Mouse (Mus musculus) midbrain, postnatal 0 days (tissue): ENCODE results near the gene Ascc3. TPM values are rescaled to one million over a fixed set of nuclear protein-coding genes. Genes with fewer than 3 reads are reported as not detected.

Experiments
- ATAC-seq: fragments of 200-750 bp; cut with Nextera tagmentation; 2 replicates; pipeline ENCODE4 v1.8.0; 2017; ENCODE audit warnings: moderate number of reproducible peaks, mild to moderate bottlenecking, moderate TSS enrichment, moderate library complexity; ENCODE audit not compliant: low FRiP score
- DNase-seq: peaks from one replicate; pipeline ENCODE4 v3.0.0-alpha.2; 2015; ENCODE audit warnings: low spot score
- H3K27ac ChIP-seq: fragments of 300-500 bp; sonication (generic); 2 replicates; pipeline ENCODE4 v1.5.1; 2014; ENCODE audit warnings: low read depth, mild to moderate bottlenecking, low read length, mixed read lengths
- H3K27me3 ChIP-seq: fragments of 300-500 bp; sonication (generic); 2 replicates; pipeline ENCODE4 v1.6.1; 2014; ENCODE audit warnings: low read length, control low read depth, mixed read lengths; ENCODE audit not compliant: insufficient read depth
- H3K36me3 ChIP-seq: fragments of 300-500 bp; sonication (generic); 2 replicates; pipeline ENCODE4 v1.6.1; 2014; ENCODE audit warnings: low read length, control low read depth, mixed read lengths; ENCODE audit not compliant: insufficient read depth
- H3K4me1 ChIP-seq: fragments of 300-500 bp; sonication (generic); 2 replicates; pipeline ENCODE4 v1.6.1; 2014; ENCODE audit warnings: mild to moderate bottlenecking, control low read depth, antibody characterized with exemption, low read length, mixed read lengths; ENCODE audit not compliant: insufficient read depth
- H3K4me2 ChIP-seq: fragments of 300-500 bp; sonication (generic); 2 replicates; pipeline ENCODE4 v1.6.1; 2014; ENCODE audit warnings: low read depth, mild to moderate bottlenecking, low read length, mixed read lengths; ENCODE audit not compliant: poor library complexity, severe bottlenecking
- H3K4me3 ChIP-seq: fragments of 300-500 bp; sonication (generic); 2 replicates; pipeline ENCODE4 v1.5.1; 2014; ENCODE audit warnings: low read depth, mild to moderate bottlenecking, low read length, moderate library complexity
- H3K9ac ChIP-seq: fragments of 300-500 bp; sonication (generic); replicated peaks from 2 replicates; pipeline ENCODE4 v1.6.1; 2014; ENCODE audit warnings: mild to moderate bottlenecking, low read length, moderate library complexity, mixed read lengths; ENCODE audit not compliant: poor library complexity, severe bottlenecking
- H3K9me3 ChIP-seq: fragments of 300-500 bp; sonication (generic); 2 replicates; pipeline ENCODE4 v1.6.1; 2016; ENCODE audit warnings: low read length, control low read depth
- CTCF ChIP-seq: IDR thresholded peaks from 2 replicates; pipeline ENCODE4 v1.5.1; 2016; ENCODE audit warnings: antibody characterized with exemption, mild to moderate bottlenecking
- WGBS: fragments of 180-500 bp; shearing (Covaris S2); extraction: QIAGEN DNeasy Blood & Tissue Kit; methylation state at CpG from one replicate; pipeline ENCODE4 v1.1.7; 2014; 5-methylcytosine and 5-hydroxymethylcytosine counted together
- polyA plus RNA-seq: library from polyadenylated mRNA; unstranded; fragments of >200 nt; fragmentation: Nextera tagmentation; extraction: Ambion mirVana; gene quantifications from 2 replicates; pipeline ENCODE4 v1.2.1, GENCODE M21; 2015
- total RNA-seq: library from RNA; depleted of rRNA; stranded (reverse); fragments of >200 nt; gene quantifications from 2 replicates; pipeline ENCODE4 v1.2.3, GENCODE M21; 2014

Gene Ascc3
- total and polyA plus RNA-seq, 2 experiments from 2014 or later, result 14.2 to 25.7 TPM

DNA sequence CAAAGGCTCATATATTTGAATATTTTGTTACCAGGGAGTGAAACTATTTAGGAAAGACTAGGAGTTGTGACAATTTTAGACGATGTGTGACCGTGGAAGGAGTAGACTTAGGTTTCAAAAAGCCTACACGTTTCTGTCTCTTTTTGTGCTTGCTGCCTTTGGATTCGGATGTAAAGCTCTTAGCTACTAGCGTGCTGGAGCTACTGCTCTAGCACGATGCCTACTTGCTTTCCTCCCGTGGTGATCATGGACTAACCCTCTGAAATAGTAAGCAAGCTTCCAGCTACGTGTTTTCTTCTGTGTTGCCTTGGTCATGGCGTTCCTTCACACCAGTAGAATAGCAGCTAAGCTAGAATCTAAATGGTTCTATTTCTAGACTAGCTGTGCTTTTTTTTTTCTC is 21.4 kb downstream of the Ascc3 start:
- WGBS, result 97% methylated on average over 9 of the region's 9 CpGs
- no peak overlapping the region for H3K27ac ChIP-seq
- no peaks in the 10 kb centered on the region for H3K4me1 ChIP-seq
- H3K4me3 ChIP-seq, result no peak overlapping the region
- no peak for TF ChIP-seq CTCF
- peaks cover 6% of the 10 kb centered on the region; the same call in 1 of the 2 replicates for H3K36me3 ChIP-seq
- no peak overlapping the region for H3K9ac ChIP-seq
- DNase-seq (no peak), ATAC-seq (no peak)
- H3K27me3 ChIP-seq, result no peaks in the 10 kb centered on the region
- H3K9me3 ChIP-seq, result no peaks in the 10 kb centered on the region
- H3K4me2 ChIP-seq, result no peak overlapping the region

DNA sequence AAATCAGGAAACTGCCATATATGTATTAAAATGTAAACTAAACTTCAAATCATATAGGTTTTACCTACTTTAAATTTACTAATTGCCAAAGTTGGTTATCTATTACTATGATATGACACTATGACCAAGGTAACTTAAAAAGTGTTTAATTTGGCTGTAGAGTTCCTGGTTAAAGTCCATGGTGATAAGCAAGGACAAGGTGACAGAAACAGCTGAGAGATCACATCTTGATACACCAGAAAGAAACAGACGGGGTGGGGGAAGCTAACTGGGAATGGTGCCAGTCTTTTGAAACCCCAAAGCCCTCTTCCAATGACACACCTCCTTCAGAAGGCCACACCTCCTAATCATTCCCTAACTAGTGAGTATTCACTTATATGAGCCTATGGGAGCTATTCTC is 33.4 kb downstream of the Ascc3 start:
- Histone ChIP-seq H3K4me2 (no peak overlapping the region), H3K36me3 (no peaks in the 10 kb centered on the region), H3K9ac (no peak overlapping the region), H3K4me1 (no peaks in the 10 kb centered on the region), H3K9me3 (no peaks in the 10 kb centered on the region), H3K4me3 (no peak overlapping the region), H3K27me3 (no peaks in the 10 kb centered on the region), H3K27ac (no peak overlapping the region)
- 72% methylated on average over 1 of the region's 1 CpGs for WGBS
- ATAC-seq (no peak), DNase-seq (no peak)
- TF ChIP-seq CTCF, result no peak

GRCm38 (mm10) chr10:50639607-50640006 is 47.1 kb downstream of the Ascc3 start:
- WGBS, result 57% methylated on average over 1 of the region's 1 CpGs
- Histone ChIP-seq H3K27ac (no peak overlapping the region), H3K4me2 (no peak overlapping the region), H3K9ac (no peak overlapping the region), H3K36me3 (no peaks in the 10 kb centered on the region; the same call in 1 of the 2 replicates), H3K27me3 (no peaks in the 10 kb centered on the region), H3K4me1 (no peaks in the 10 kb centered on the region), H3K4me3 (no peak overlapping the region), H3K9me3 (no peaks in the 10 kb centered on the region)
- DNase-seq (no peak), ATAC-seq (no peak)
- no peak for TF ChIP-seq CTCF

- ATAC-seq, result no peak
- H3K4me2 ChIP-seq, result no peak overlapping the region
These were observed 58.1 kb downstream of the Ascc3 start for GRCm38 (mm10) chr10:50650612-50651011.

GRCm38 (mm10) chr10:50653551-50653950 is 61.1 kb downstream of the Ascc3 start:
- Histone ChIP-seq H3K27me3 (no peaks in the 10 kb centered on the region), H3K36me3 (0 out of 2 replicates have a peak, but pooled peaks cover 4% of the 10 kb centered on the region), H3K4me2 (no peak overlapping the region), H3K9me3 (no peaks in the 10 kb centered on the region), H3K4me3 (no peak overlapping the region), H3K9ac (no peak overlapping the region), H3K27ac (no peak overlapping the region), H3K4me1 (no peaks in the 10 kb centered on the region)
- 97% methylated on average over 3 of the region's 3 CpGs for WGBS
- DNase-seq (no peak), ATAC-seq (no peak)
- no peak for TF ChIP-seq CTCF

More at GRCm38 (mm10) chr10:50650612-50651011, 58.1 kb downstream of the Ascc3 start:
- no peaks in the 10 kb centered on the region for H3K9me3 ChIP-seq
- no peaks in the 10 kb centered on the region for H3K4me1 ChIP-seq
- H3K4me3 ChIP-seq, result no peak overlapping the region
- no peak for TF ChIP-seq CTCF
- H3K9ac ChIP-seq, result no peak overlapping the region
- no peak overlapping the region for H3K27ac ChIP-seq
- DNase-seq, result no peak
- 93% methylated on average over 8 of the region's 8 CpGs for WGBS
- H3K36me3 ChIP-seq, result 0 out of 2 replicates have a peak, but pooled peaks cover 4% of the 10 kb centered on the region
- H3K27me3 ChIP-seq, result no peaks in the 10 kb centered on the region

DNA sequence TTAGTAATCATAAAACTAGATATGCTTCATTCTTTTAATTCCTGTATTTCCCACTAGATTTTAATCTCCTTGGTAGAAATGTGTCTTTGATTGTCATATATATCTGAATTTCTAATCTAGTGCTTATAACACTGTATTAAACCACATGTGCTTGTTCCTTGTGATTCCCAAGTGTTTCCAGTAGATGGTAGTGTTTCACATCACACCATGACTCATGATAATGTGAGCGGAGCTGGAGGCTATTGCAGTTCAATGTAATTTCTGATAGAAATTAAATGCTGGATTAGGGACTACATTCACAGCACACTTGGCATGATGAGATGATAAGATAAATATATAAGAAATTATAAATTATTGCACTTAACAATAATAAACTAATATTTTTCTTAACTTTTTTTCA is 64.9 kb downstream of the Ascc3 start:
- 50% methylated on average over 1 of the region's 1 CpGs for WGBS
- no peaks in the 10 kb centered on the region for H3K27me3 ChIP-seq
- no peaks in the 10 kb centered on the region for H3K4me1 ChIP-seq
- TF ChIP-seq CTCF, result peak; percentile 75
- ATAC-seq, result 0 out of 2 replicates have a peak, but pooled peaks have one; percentile 66
- no peak overlapping the region for H3K4me3 ChIP-seq
- no peak overlapping the region for H3K4me2 ChIP-seq
- H3K36me3 ChIP-seq, result 0 out of 2 replicates have a peak, but pooled peaks cover 4% of the 10 kb centered on the region
- no peak overlapping the region for H3K9ac ChIP-seq
- peak; percentile 63 for DNase-seq
- no peak overlapping the region for H3K27ac ChIP-seq
- H3K9me3 ChIP-seq, result no peaks in the 10 kb centered on the region
